Mouse (Mus musculus) liver, postnatal 0 days (tissue): ENCODE measurements at regions not wholly inside any gene's neighbourhood (a gene's known extent, or its start where the extent isn't known, plus 50 kb on each side); places are given as distances from the start of the nearest gene placed in this dataset.

Experiments
- CTCF ChIP-seq: sonication (generic); IDR thresholded peaks from 2 replicates; pipeline ENCODE4 v1.5.1; 2016; ENCODE audit warnings: antibody characterized with exemption, low read depth
- EP300 ChIP-seq: IDR thresholded peaks from 2 replicates; pipeline ENCODE4 v1.6.1; 2016; ENCODE audit warnings: antibody characterized with exemption, low read depth, mild to moderate bottlenecking

- no peak for TF ChIP-seq CTCF
- no peak for TF ChIP-seq EP300
Measured at GRCm38 (mm10) chr16:58236857-58237256, 171.4 kb upstream of the Dcbld2 start.
